28 mouse cellular contexts compared by ENCODE assay signal in genomic region chr19:38364939-38365614, GRCm38 (mm10). TPM values are rescaled to one million over a fixed set of nuclear protein-coding genes. Genes with fewer than 3 reads are reported as not detected.
DNase-seq lines count a peak whose midpoint lies in the region; ATAC-seq and TF ChIP-seq lines count a peak whose summit lies in the region.
"Had no signal": no experiment of that assay in that cellular context is flagged by ENCODE, and none has a peak within 500 bp of the region (broad histone marks: within the 10 kb centered on the region; RNA-seq: fewer than 3 reads in every experiment).

No protein-coding gene starts in this region.

- H3K9ac ChIP-seq in liver, embryonic 14.5 days (replicated peaks) = no peak overlapping the region
- no peak overlapping the region for H3K9ac ChIP-seq in liver, embryonic 12.5 days
- no peak overlapping the region for H3K9ac ChIP-seq in stomach, postnatal 0 days (ENCODE audit: low read length)
- H3K9ac ChIP-seq: embryonic facial prominence, embryonic 15.5 days; heart, embryonic 12.5 days; limb, embryonic 13.5 days had no signal

- peaks cover 0 to 5% of the 10 kb centered on the region in 2 experiments; a peak in 1 of 4 replicates for H3K4me1 ChIP-seq in liver, embryonic 14.5 days (replicated peaks; ENCODE audit: control insufficient read depth in 2 of 2, insufficient read depth in 2 of 2, low read length in 1 of 2)
- peaks cover 4% of the 10 kb centered on the region; the same call in 1 of the 2 replicates for H3K4me1 ChIP-seq in liver, embryonic 12.5 days
- no peaks in the 10 kb centered on the region for H3K4me1 ChIP-seq in stomach, postnatal 0 days (replicated peaks; ENCODE audit: control insufficient read depth, insufficient read depth)
- H3K4me1 ChIP-seq: embryonic facial prominence, embryonic 15.5 days; limb, embryonic 13.5 days had no signal

- no peaks in the 10 kb centered on the region for H3K36me3 ChIP-seq in liver, embryonic 14.5 days (replicated peaks; ENCODE audit: control insufficient read depth, insufficient read depth, low read depth)
- no peaks in the 10 kb centered on the region for H3K36me3 ChIP-seq in liver, embryonic 12.5 days
- H3K36me3 ChIP-seq in stomach, postnatal 0 days (ENCODE audit: control insufficient read depth, insufficient read depth, low read length) = no peaks in the 10 kb centered on the region
- H3K36me3 ChIP-seq: embryonic facial prominence, embryonic 15.5 days; heart, embryonic 12.5 days; hindbrain, embryonic 10.5 days; limb, embryonic 13.5 days; midbrain, embryonic 10.5 days had no signal

- H3K27me3 ChIP-seq in liver, embryonic 14.5 days (ENCODE audit: control insufficient read depth, insufficient read depth, low read length) = no peaks in the 10 kb centered on the region
- no peaks in the 10 kb centered on the region for H3K27me3 ChIP-seq in liver, embryonic 12.5 days (replicated peaks)
- H3K27me3 ChIP-seq in stomach, postnatal 0 days (ENCODE audit: control insufficient read depth, insufficient read depth, low read length) = no peaks in the 10 kb centered on the region
- H3K27me3 ChIP-seq: embryonic facial prominence, embryonic 15.5 days; heart, embryonic 12.5 days; limb, embryonic 13.5 days; Patski had no signal

- no peak for ATAC-seq in liver, embryonic 14.5 days (ENCODE audit: insufficient read depth)
- no peak for ATAC-seq in liver, embryonic 12.5 days
- peak; percentile 58; the same call in 1 of the 2 replicates for ATAC-seq in stomach, postnatal 0 days (ENCODE audit: low FRiP score, low TSS enrichment)
- ATAC-seq: CD4-positive, CD25-positive, alpha-beta regulatory T cell, adult 4 months; forebrain, embryonic 14.5 days; hindbrain, postnatal 0 days had no signal

- no peaks in the 10 kb centered on the region for H3K9me3 ChIP-seq in liver, embryonic 14.5 days (ENCODE audit: control insufficient read depth, low read length)
- no peaks in the 10 kb centered on the region for H3K9me3 ChIP-seq in liver, embryonic 12.5 days (replicated peaks)
- H3K9me3 ChIP-seq in stomach, postnatal 0 days (ENCODE audit: control insufficient read depth, low read length) = no peaks in the 10 kb centered on the region
- H3K9me3 ChIP-seq: embryonic facial prominence, embryonic 15.5 days; heart, embryonic 12.5 days; hindbrain, embryonic 10.5 days; limb, embryonic 13.5 days; midbrain, embryonic 10.5 days had no signal

- no peak for TF ChIP-seq CTCF in liver, embryonic 14.5 days (IDR thresholded peaks at IDR 0.05; ENCODE audit: low read depth)
- TF ChIP-seq CTCF in stomach, postnatal 0 days (IDR thresholded peaks at IDR 0.05; ENCODE audit: low read depth) = no peak

- H3K4me3 ChIP-seq in liver, embryonic 14.5 days (ENCODE audit: insufficient read depth in 1 of 2, low read depth in 2 of 2, low read length in 2 of 2) = no peak overlapping the region
- no peak overlapping the region for H3K4me3 ChIP-seq in liver, embryonic 12.5 days
- H3K4me3 ChIP-seq in stomach, postnatal 0 days (ENCODE audit: low read depth, low read length) = no peak overlapping the region
- H3K4me3 ChIP-seq: embryonic facial prominence, embryonic 15.5 days; heart, embryonic 12.5 days; hindbrain, embryonic 10.5 days; limb, embryonic 13.5 days; midbrain, embryonic 10.5 days had no signal

- peak; percentile 65 for DNase-seq in heart, adult 11 months
- DNase-seq in heart, adult 8-10 months (ENCODE audit: low spot score) = no peak
- no peak for DNase-seq in liver, embryonic 14.5 days (ENCODE audit: low read depth in 3 of 3, low spot score in 3 of 3)
- peak; percentile 45 for DNase-seq in adrenal gland, postnatal 14 days
- DNase-seq in stomach, postnatal 0 days (ENCODE audit: low spot score) = peak; percentile 42
- no peak for DNase-seq in Muller cell, postnatal 12 days (ENCODE audit: inconsistent ontology term)
- DNase-seq: cerebellum, adult 18-20 months; cerebellum, postnatal 14 days; gastrocnemius, postnatal 10 days; heart, postnatal 10 days; kidney, adult 11 months; kidney, postnatal 14 days; layer of hippocampus, postnatal 36 days; lung, adult 18-20 months; lung, postnatal 10 days; right cerebral cortex, postnatal 25 days; spleen, adult 18-20 months; thymus, postnatal 14 days had no signal

- 0 out of 2 replicates have a peak, but pooled peaks have one; percentile 29 for TF ChIP-seq EP300 in liver, embryonic 14.5 days (IDR thresholded peaks at IDR 0.05; ENCODE audit: low read depth)
- TF ChIP-seq EP300 in stomach, postnatal 0 days (optimal IDR thresholded peaks at IDR 0.05) = no peak

- WGBS in liver, embryonic 14.5 days (ENCODE audit: insufficient replicate concordance) = 39% methylated on average over 11 of the region's 11 CpGs
- WGBS in liver, embryonic 12.5 days (ENCODE audit: insufficient replicate concordance) = 51% methylated on average over 11 of the region's 11 CpGs
- WGBS in stomach, postnatal 0 days = 27% methylated on average over 11 of the region's 11 CpGs

- no peak overlapping the region for H3K27ac ChIP-seq in liver, embryonic 14.5 days
- H3K27ac ChIP-seq in liver, embryonic 12.5 days = no peak overlapping the region
- H3K27ac ChIP-seq in stomach, postnatal 0 days (replicated peaks) = peak overlapping the region; percentile 67; the same call in 1 of the 2 replicates
- H3K27ac ChIP-seq: embryonic facial prominence, embryonic 15.5 days; hindbrain, embryonic 10.5 days; hindbrain, postnatal 0 days; limb, embryonic 13.5 days; midbrain, embryonic 10.5 days had no signal

- H3K4me2 ChIP-seq in liver, embryonic 14.5 days (ENCODE audit: low read depth) = no peak overlapping the region
- no peak overlapping the region for H3K4me2 ChIP-seq in liver, embryonic 12.5 days
- H3K4me2 ChIP-seq in stomach, postnatal 0 days (replicated peaks; ENCODE audit: low read depth) = no peak overlapping the region
- H3K4me2 ChIP-seq: embryonic facial prominence, embryonic 15.5 days; heart, embryonic 12.5 days; limb, embryonic 13.5 days had no signal

RNA-seq across cellular contexts. Expression of gene Slc35g1, which starts 30.7 kb away (rescaled TPM):
- total RNA-seq in heart, adult 8-10 months (2022) = 1 to 10 TPM; 2.1 to 3.0 (median 2.4) TPM
- 2.5 and 3.4 TPM in 2 replicates for polyA plus RNA-seq in liver, embryonic 14.5 days (2012; rRNA removed)
- polyA plus RNA-seq in liver, embryonic 14.5 days (2014; fragmentation: Nextera tagmentation; extraction: Ambion mirVana) = 3.5 and 4.1 TPM in 2 replicates
- polyA plus RNA-seq in liver, embryonic 12.5 days (2016; fragmentation: Nextera tagmentation; extraction: Ambion mirVana) = 7.7 and 8.4 TPM in 2 replicates
- 16.9 and 18.4 TPM in 2 replicates for total RNA-seq in adrenal gland, postnatal 14 days (2021)
- 20.9 and 27.3 TPM in 2 replicates for polyA plus RNA-seq in stomach, postnatal 0 days (2015; fragmentation: Nextera tagmentation; extraction: Ambion mirVana)

Comparison
In these comparisons a context has a peak if more than half of its experiments do, and no peak if none do; other contexts are left out.
1. DNase-seq: peak in heart, adult 11 months (single experiment), adrenal gland, postnatal 14 days (single experiment) and stomach, postnatal 0 days (single experiment); none in heart, adult 8-10 months (single experiment), liver, embryonic 14.5 days (0 of 3) and Muller cell, postnatal 12 days (single experiment).